Mouse (Mus musculus) forebrain, embryonic 14.5 days (tissue): ENCODE measurements around the gene Retreg1. TPM values are rescaled to one million over a fixed set of nuclear protein-coding genes. Genes with fewer than 3 reads are reported as not detected.
"Not testable (repeated sequence)": the region's sequence is repeated elsewhere in the genome, so short reads cannot be mapped to it uniquely, and the experiment has no call there.

ENCODE experiments used
- ATAC-seq: fragments of 200-750 bp; cut with Nextera tagmentation; 2 replicates; pipeline ENCODE4 v1.8.0; 2017; ENCODE audit warnings: mild to moderate bottlenecking, moderate library complexity
- DNase-seq: peaks from one replicate; pipeline ENCODE4 v3.0.0-alpha.2; 2015; ENCODE audit warnings: low spot score
- H3K27ac ChIP-seq: fragments of 300-500 bp; sonication (generic); 2 replicates; pipeline ENCODE4 v1.5.1; 2014; ENCODE audit warnings: low read depth, mild to moderate bottlenecking, control low read depth, low read length, moderate library complexity
- H3K27me3 ChIP-seq: fragments of 300-500 bp; sonication (generic); replicated peaks from 2 replicates; pipeline ENCODE4 v1.6.1; 2014; ENCODE audit warnings: low read length, control low read depth, mixed read lengths; ENCODE audit not compliant: control insufficient read depth, insufficient read depth
- H3K36me3 ChIP-seq: fragments of 300-500 bp; sonication (generic); 2 replicates; pipeline ENCODE4 v1.6.1; 2014; ENCODE audit warnings: low read length, control low read depth; ENCODE audit not compliant: control insufficient read depth, insufficient read depth
- H3K4me1 ChIP-seq: fragments of 300-500 bp; sonication (generic); 2 replicates; pipeline ENCODE4 v1.6.1; 2014; ENCODE audit warnings: antibody characterized with exemption, low read length, control low read depth; ENCODE audit not compliant: control insufficient read depth, insufficient read depth
- H3K4me2 ChIP-seq: fragments of 300-500 bp; sonication (generic); 2 replicates; pipeline ENCODE4 v1.6.1; 2014; ENCODE audit warnings: mild to moderate bottlenecking, control low read depth, low read length
- H3K4me3 ChIP-seq: fragments of 300-500 bp; sonication (generic); 2 replicates; pipeline ENCODE4 v1.5.1; 2014; ENCODE audit warnings: low read depth, low read length, control low read depth
- H3K9ac ChIP-seq: fragments of 300-500 bp; sonication (generic); 2 replicates; pipeline ENCODE4 v1.6.1; 2014; ENCODE audit warnings: mild to moderate bottlenecking, low read length, control low read depth, moderate library complexity
- H3K9me3 ChIP-seq: fragments of 300-500 bp; sonication (generic); replicated peaks from 2 replicates; pipeline ENCODE4 v1.6.1; 2016; ENCODE audit warnings: low read length, control low read depth, mixed read lengths; ENCODE audit not compliant: control insufficient read depth
- WGBS: fragments of 180-500 bp; shearing (Covaris S2); extraction: QIAGEN DNeasy Blood & Tissue Kit; methylation state at CpG from one replicate; pipeline ENCODE4 v1.1.7; 2014; 5-methylcytosine and 5-hydroxymethylcytosine counted together
- polyA plus RNA-seq: library from polyadenylated mRNA; unstranded; fragments of >200 nt; fragmentation: Nextera tagmentation; extraction: Ambion mirVana; gene quantifications from 2 replicates; pipeline ENCODE4 v1.2.1, GENCODE M21; 2014

Gene Retreg1
- polyA plus RNA-seq, 1 experiment from 2014 or later = 6.7 TPM

GRCm38 (mm10) chr15:25992992-25993727 is 150.2 kb downstream of the Retreg1 start:
- H3K27ac ChIP-seq = no peak overlapping the region
- no peak overlapping the region for H3K9ac ChIP-seq
- H3K27me3 ChIP-seq = no peaks in the 10 kb centered on the region
- H3K9me3 ChIP-seq = no peaks in the 10 kb centered on the region
- no peak overlapping the region for H3K4me3 ChIP-seq
- no peaks in the 10 kb centered on the region for H3K4me1 ChIP-seq
- DNase-seq (peak; percentile 81), ATAC-seq (peak; percentile 38; the same call in 1 of the 2 replicates)
- 61% methylated on average over 8 of the region's 8 CpGs for WGBS
- peaks cover 72% of the 10 kb centered on the region for H3K36me3 ChIP-seq
- H3K4me2 ChIP-seq = no peak overlapping the region

GRCm38 (mm10) chr15:25995521-25995920 is 152.5 kb downstream of the Retreg1 start:
- no peaks in the 10 kb centered on the region for H3K27me3 ChIP-seq
- WGBS = 38% methylated on average over 2 of the region's 2 CpGs
- no peak overlapping the region for H3K4me2 ChIP-seq
- DNase-seq = peak; percentile 90
- no peak overlapping the region for H3K9ac ChIP-seq
- no peak overlapping the region for H3K4me3 ChIP-seq
- ATAC-seq = peak; percentile 80
- no peaks in the 10 kb centered on the region for H3K9me3 ChIP-seq
- H3K27ac ChIP-seq = no peak overlapping the region
- H3K36me3 ChIP-seq = peaks cover 58% of the 10 kb centered on the region
- no peaks in the 10 kb centered on the region for H3K4me1 ChIP-seq

- WGBS = 7% methylated on average over 5 of the region's 5 CpGs
- DNase-seq, H3K4me3 ChIP-seq, ATAC-seq, H3K9ac ChIP-seq, H3K9me3 ChIP-seq, H3K4me1 ChIP-seq, H3K4me2 ChIP-seq, H3K27ac ChIP-seq, H3K27me3 ChIP-seq: not testable (repeated sequence)
- H3K36me3 ChIP-seq = peaks cover 26% of the 10 kb centered on the region
Observed at GRCm38 (mm10) chr15:25999545-25999944, 156.6 kb downstream of the Retreg1 start.

GRCm38 (mm10) chr15:26008621-26009020 is 165.6 kb downstream of the Retreg1 start:
- 91% methylated on average over 3 of the region's 3 CpGs for WGBS
- H3K27ac ChIP-seq = no peak overlapping the region

GRCm38 (mm10) chr15:26012891-26013290 is 169.9 kb downstream of the Retreg1 start:
- Histone ChIP-seq H3K27me3 (no peaks in the 10 kb centered on the region), H3K4me1 (no peaks in the 10 kb centered on the region), H3K9me3 (no peaks in the 10 kb centered on the region), H3K4me3 (no peak overlapping the region), H3K9ac (no peak overlapping the region), H3K27ac (no peak overlapping the region), H3K36me3 (no peaks in the 10 kb centered on the region), H3K4me2 (no peak overlapping the region)
- no peak for DNase-seq
- 84% methylated on average over 4 of the region's 4 CpGs for WGBS
- ATAC-seq = no peak

More at GRCm38 (mm10) chr15:26008621-26009020, 165.6 kb downstream of the Retreg1 start:
- ATAC-seq (no peak), DNase-seq (no peak)
- Histone ChIP-seq H3K4me3 (no peak overlapping the region), H3K9ac (no peak overlapping the region), H3K36me3 (no peaks in the 10 kb centered on the region), H3K4me2 (no peak overlapping the region), H3K4me1 (no peaks in the 10 kb centered on the region), H3K27me3 (no peaks in the 10 kb centered on the region), H3K9me3 (no peaks in the 10 kb centered on the region)

- Histone ChIP-seq H3K4me3 (no peak overlapping the region), H3K4me1 (no peaks in the 10 kb centered on the region), H3K9me3 (no peaks in the 10 kb centered on the region), H3K36me3 (no peaks in the 10 kb centered on the region), H3K9ac (no peak overlapping the region), H3K27me3 (no peaks in the 10 kb centered on the region), H3K4me2 (no peak overlapping the region), H3K27ac (no peak overlapping the region)
- ATAC-seq (no peak), DNase-seq (no peak)
- WGBS = 81% methylated on average over 14 of the region's 14 CpGs
Observed at GRCm38 (mm10) chr15:26015979-26016665, 173.1 kb downstream of the Retreg1 start.

GRCm38 (mm10) chr15:26021721-26022120 is 178.7 kb downstream of the Retreg1 start:
- DNase-seq = peak; percentile 77
- Histone ChIP-seq H3K4me1 (peaks cover 10% of the 10 kb centered on the region), H3K4me2 (no peak overlapping the region), H3K27me3 (no peaks in the 10 kb centered on the region), H3K4me3 (no peak overlapping the region), H3K9me3 (no peaks in the 10 kb centered on the region), H3K27ac (no peak overlapping the region), H3K9ac (no peak overlapping the region), H3K36me3 (no peaks in the 10 kb centered on the region)
- peak; percentile 89 for ATAC-seq
- 14% methylated on average over 8 of the region's 8 CpGs for WGBS

- Histone ChIP-seq H3K9ac (no peak overlapping the region), H3K27ac (no peak overlapping the region), H3K9me3 (no peaks in the 10 kb centered on the region), H3K36me3 (no peaks in the 10 kb centered on the region), H3K27me3 (no peaks in the 10 kb centered on the region), H3K4me1 (peaks cover 10% of the 10 kb centered on the region), H3K4me2 (no peak overlapping the region), H3K4me3 (no peak overlapping the region)
- ATAC-seq (no peak), DNase-seq (no peak)
- 89% methylated on average over 5 of the region's 5 CpGs for WGBS
Observed at GRCm38 (mm10) chr15:26022636-26023035, 179.7 kb downstream of the Retreg1 start.
